Mouse (Mus musculus) B cell, adult 67 days (primary cell): Measurements from ENCODE around the gene Tas2r121. TPM values are rescaled to one million over a fixed set of nuclear protein-coding genes. Genes with fewer than 3 reads are reported as not detected.

Experiments
- total RNA-seq, 2 experiments: library from RNA; stranded (reverse); gene quantifications; 4 replicates each; pipeline ENCODE4 v1.2.4; 2023

Tas2r121 gene
- total RNA-seq, result not detected

DNA sequence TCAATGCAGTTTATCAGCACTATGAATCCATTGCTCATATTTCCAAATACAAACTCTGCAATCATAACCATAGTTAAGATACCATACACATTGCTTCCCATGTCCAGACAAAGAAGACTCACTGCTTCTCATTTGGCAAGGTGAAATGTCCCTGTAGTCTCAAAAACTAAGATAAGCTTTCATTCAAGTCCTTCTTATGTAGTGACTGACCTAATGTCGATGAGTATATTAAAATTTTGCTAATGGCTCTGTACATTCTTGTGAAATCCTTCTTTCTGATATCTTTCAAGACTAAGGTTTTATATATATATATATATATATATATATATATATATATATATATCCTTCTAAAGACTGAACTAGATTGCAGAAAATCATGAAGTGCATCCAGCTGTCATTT lies at the start of gene Tas2r121:
Gene Tas2r121 (minus strand): TSS at position 101 of the 400 bp plus-strand sequence.

DNA sequence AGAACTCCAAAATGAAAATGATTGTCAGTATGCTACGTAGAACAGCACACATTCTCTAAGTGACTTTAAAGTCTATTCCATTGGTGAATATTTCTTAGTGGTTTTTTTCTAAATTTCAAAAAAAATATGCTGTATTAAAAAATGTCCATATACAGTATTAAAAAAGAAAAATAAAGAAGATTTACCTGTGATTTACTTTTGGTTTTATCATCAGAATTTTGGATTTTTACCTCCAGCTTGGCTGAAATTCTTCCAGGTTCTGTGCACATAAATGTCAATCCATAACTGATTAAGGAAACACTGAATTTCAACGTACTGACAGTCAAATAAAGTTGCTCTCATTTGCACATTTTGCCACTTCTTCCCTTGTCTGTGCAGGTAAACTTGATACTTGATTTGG lies 37.1 kb upstream of the Tas2r121 start, which contains the start of gene Tas2r115:
Gene Tas2r115 (minus strand): TSS at position 101 of the 400 bp plus-strand sequence.

DNA sequence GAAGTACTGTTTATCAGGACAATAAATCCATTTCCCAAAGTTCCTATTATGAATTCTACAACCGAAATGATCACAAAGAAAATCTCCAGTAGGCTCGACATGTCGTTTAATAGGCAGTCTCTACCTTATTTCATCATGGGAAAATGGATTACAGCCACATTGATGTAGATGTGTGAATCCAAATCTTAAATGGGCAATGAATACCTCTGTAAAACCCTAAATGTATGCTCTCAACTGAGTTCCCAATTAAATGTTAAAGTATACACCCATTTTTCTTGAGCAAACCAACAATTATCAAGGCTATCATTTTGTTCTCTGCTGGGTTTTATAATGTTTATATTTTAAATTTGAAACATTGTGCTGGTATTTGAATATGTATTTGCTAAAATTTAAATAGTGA lies 11.0 kb upstream of the Tas2r121 start, which contains the start of gene Tas2r122:
Gene Tas2r122 (minus strand): TSS at position 101 of the 400 bp plus-strand sequence.

DNA sequence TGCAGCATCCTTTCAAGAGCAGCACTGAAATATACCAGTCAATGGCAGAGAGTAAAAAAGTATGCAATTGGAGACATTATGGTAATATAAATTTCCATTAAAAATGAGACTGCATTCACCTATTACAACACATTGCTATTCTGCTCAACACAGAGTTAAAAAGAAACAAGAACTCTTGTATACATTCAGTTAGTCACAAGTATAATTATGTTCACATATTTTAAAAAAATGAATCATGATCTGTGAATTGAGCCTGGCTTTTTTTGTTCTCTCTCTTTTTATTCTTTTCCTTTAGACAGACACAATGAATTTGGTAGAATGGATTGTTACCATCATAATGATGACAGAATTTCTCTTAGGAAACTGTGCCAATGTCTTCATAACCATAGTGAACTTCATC lies 44.2 kb downstream of the Tas2r121 start, which contains the start of gene Tas2r120:
Gene Tas2r120 (plus strand): TSS at position 301 of the 400 bp plus-strand sequence.

DNA sequence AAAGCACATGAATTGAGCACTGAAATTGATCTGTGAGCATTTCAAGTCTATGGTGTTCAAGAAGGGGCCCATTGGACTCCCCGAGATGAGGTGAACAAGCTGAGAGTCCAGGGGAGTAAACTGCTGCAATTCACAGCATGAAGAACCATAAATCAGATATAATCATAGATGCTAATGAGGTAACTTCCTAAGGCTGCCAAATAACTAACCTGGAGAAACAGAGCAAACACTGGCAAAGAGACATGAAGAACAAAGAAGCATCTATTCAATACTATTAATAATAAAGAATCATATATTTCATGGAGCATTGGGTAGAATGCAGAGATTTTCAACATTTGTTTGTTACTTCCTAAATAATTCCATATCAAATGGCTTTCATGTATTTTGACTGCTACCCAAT lies 49.4 kb downstream of the Tas2r121 start, which contains the start of gene A630073D07Rik:
Gene A630073D07Rik (minus strand): TSS at position 101 of the 400 bp plus-strand sequence.

Other genes with a start within 250 kb of the Tas2r121 start
- not detected for gene Prh1, start 131.2 kb downstream of the Tas2r121 start, total RNA-seq
- not detected for gene Prp2, start 105.1 kb downstream of the Tas2r121 start, total RNA-seq
- not detected for gene A630073D07Rik, start 49.5 kb downstream of the Tas2r121 start, total RNA-seq
- gene Tas2r120, start 44.1 kb downstream of the Tas2r121 start, total RNA-seq, result not detected
- not detected for gene Tas2r122, start 10.9 kb upstream of the Tas2r121 start, total RNA-seq
- not detected for gene Tas2r115, start 37.0 kb upstream of the Tas2r121 start, total RNA-seq
- not detected for gene Tas2r124, start 53.7 kb upstream of the Tas2r121 start, total RNA-seq
- not detected for gene Tas2r102, start 61.1 kb upstream of the Tas2r121 start, total RNA-seq
- not detected for gene Tas2r136, start 77.2 kb upstream of the Tas2r121 start, total RNA-seq
- gene Tas2r117, start 101.8 kb upstream of the Tas2r121 start, total RNA-seq, result not detected
- not detected for gene Tas2r123, start 146.1 kb upstream of the Tas2r121 start, total RNA-seq
- not detected for gene Tas2r116, start 154.4 kb upstream of the Tas2r121 start, total RNA-seq
- not detected for gene Tas2r110, start 167.0 kb upstream of the Tas2r121 start, total RNA-seq
- gene Tas2r113, start 192.0 kb upstream of the Tas2r121 start, total RNA-seq, result not detected
- not detected for gene Tas2r125, start 208.6 kb upstream of the Tas2r121 start, total RNA-seq